23 mouse cellular contexts compared by ENCODE assay signal in genomic region chr16:34560411-34560810, GRCm38 (mm10).
"Had no signal": no experiment of that assay in that cellular context is flagged by ENCODE, and none has a peak within 500 bp of the region (broad histone marks: within the 10 kb centered on the region; RNA-seq: fewer than 3 reads in every experiment).

No protein-coding gene starts in this region.

- DNase-seq: kidney, adult 11 months; kidney, adult 8-10 months; kidney, postnatal 10 days; kidney, postnatal 36 days; liver; lung, adult 18-20 months; lung, postnatal 10 days; lung, postnatal 36 days; right cerebral cortex, postnatal 14 days; spleen, adult 18-20 months; thymus, adult 2 months; thymus, postnatal 14 days; thymus, postnatal 4 days had no signal

- H3K4me3 ChIP-seq: kidney, embryonic 15.5 days; limb, embryonic 10.5 days; limb, embryonic 13.5 days; liver, embryonic 12.5 days; liver, embryonic 15.5 days; lung, embryonic 15.5 days; megakaryocyte, embryonic 14.5 days; midbrain, embryonic 10.5 days; midbrain, embryonic 13.5 days had no signal

- H3K4me1 ChIP-seq: liver, embryonic 15.5 days had no signal

- H3K27ac ChIP-seq: kidney, embryonic 15.5 days; limb, embryonic 10.5 days; limb, embryonic 13.5 days; liver, embryonic 12.5 days; liver, embryonic 15.5 days; lung, embryonic 15.5 days; midbrain, embryonic 10.5 days; midbrain, embryonic 13.5 days had no signal

- H3K4me2 ChIP-seq: kidney, embryonic 15.5 days; limb, embryonic 13.5 days; liver, embryonic 12.5 days; liver, embryonic 15.5 days; lung, embryonic 15.5 days; midbrain, embryonic 13.5 days had no signal

- ATAC-seq: liver, embryonic 12.5 days; midbrain, embryonic 13.5 days; midbrain, embryonic 16.5 days had no signal

- H3K9ac ChIP-seq: kidney, embryonic 15.5 days; limb, embryonic 13.5 days; liver, embryonic 12.5 days; liver, embryonic 15.5 days; lung, embryonic 15.5 days; midbrain, embryonic 13.5 days had no signal

- H3K36me3 ChIP-seq: kidney, embryonic 15.5 days; limb, embryonic 10.5 days; limb, embryonic 13.5 days; liver, embryonic 12.5 days; liver, embryonic 15.5 days; lung, embryonic 15.5 days; midbrain, embryonic 10.5 days; midbrain, embryonic 13.5 days had no signal

- H3K9me3 ChIP-seq: kidney, embryonic 15.5 days; limb, embryonic 10.5 days; limb, embryonic 13.5 days; liver, embryonic 12.5 days; liver, embryonic 15.5 days; lung, embryonic 15.5 days; megakaryocyte, embryonic 14.5 days; midbrain, embryonic 10.5 days; midbrain, embryonic 13.5 days had no signal

- H3K27me3 ChIP-seq: kidney, embryonic 15.5 days; limb, embryonic 13.5 days; liver, embryonic 15.5 days; lung, embryonic 15.5 days; midbrain, embryonic 13.5 days had no signal
